Mouse (Mus musculus): ENCODE results near the gene Gstt3. TPM values are rescaled to one million over a fixed set of nuclear protein-coding genes. Genes with fewer than 3 reads are reported as not detected.

Gstt3 gene
- total and polyA plus RNA-seq, 2 experiments from 2014 or later = 2.1 to 3.2 TPM

GRCm38 (mm10) chr10:75789841-75790240, 8.6 kb upstream of the Gstt3 start:
- Histone ChIP-seq H3K9ac (replicated peaks; ENCODE audit: low read depth, low read length) (no peak overlapping the region), H3K27me3 (ENCODE audit: control insufficient read depth, insufficient read depth, low read length) (no peaks in the 10 kb centered on the region), H3K27ac (ENCODE audit: low read depth) (no peak overlapping the region), H3K4me3 (ENCODE audit: low read depth, low read length) (no peak overlapping the region), H3K9me3 (replicated peaks; ENCODE audit: control insufficient read depth, low read length) (no peaks in the 10 kb centered on the region), H3K36me3 (replicated peaks; ENCODE audit: control insufficient read depth, insufficient read depth, low read length) (no peaks in the 10 kb centered on the region), H3K4me2 (ENCODE audit: low read depth, low read length) (no peak overlapping the region), H3K4me1 (ENCODE audit: control insufficient read depth, insufficient read depth) (no peaks in the 10 kb centered on the region)
- TF ChIP-seq EP300 (IDR thresholded peaks at IDR 0.05; ENCODE audit: low read depth) = no peak
- TF ChIP-seq CTCF (IDR thresholded peaks at IDR 0.05; ENCODE audit: low read depth) = no peak
- no peak for ATAC-seq (ENCODE audit: insufficient read depth, low read depth)
- DNase-seq (ENCODE audit: low spot score) = no peak
- 90% methylated on average over 5 of the region's 5 CpGs for WGBS

- ATAC-seq (ENCODE audit: insufficient read depth, low read depth) = no peak
- Histone ChIP-seq H3K27ac (ENCODE audit: low read depth) (no peak overlapping the region), H3K36me3 (replicated peaks; ENCODE audit: control insufficient read depth, insufficient read depth, low read length) (no peaks in the 10 kb centered on the region), H3K9me3 (replicated peaks; ENCODE audit: control insufficient read depth, low read length) (no peaks in the 10 kb centered on the region), H3K9ac (replicated peaks; ENCODE audit: low read depth, low read length) (no peak overlapping the region), H3K4me2 (ENCODE audit: low read depth, low read length) (no peak overlapping the region), H3K27me3 (ENCODE audit: control insufficient read depth, insufficient read depth, low read length) (no peaks in the 10 kb centered on the region), H3K4me3 (ENCODE audit: low read depth, low read length) (no peak overlapping the region), H3K4me1 (ENCODE audit: control insufficient read depth, insufficient read depth) (no peaks in the 10 kb centered on the region)
- DNase-seq (ENCODE audit: low spot score) = no peak
- TF ChIP-seq CTCF (IDR thresholded peaks at IDR 0.05; ENCODE audit: low read depth) = no peak
- TF ChIP-seq EP300 (IDR thresholded peaks at IDR 0.05; ENCODE audit: low read depth) = no peak
- 71% methylated on average over 6 of the region's 6 CpGs for WGBS
Measured at GRCm38 (mm10) chr10:75789081-75789735, 8.0 kb upstream of the Gstt3 start.

- H3K27ac ChIP-seq (ENCODE audit: low read depth) = no peak overlapping the region
- no peak overlapping the region for H3K4me3 ChIP-seq (ENCODE audit: low read depth, low read length)
- DNase-seq (ENCODE audit: low spot score) = no peak
- H3K9me3 ChIP-seq (replicated peaks; ENCODE audit: control insufficient read depth, low read length) = no peaks in the 10 kb centered on the region
- no peak overlapping the region for H3K4me2 ChIP-seq (ENCODE audit: low read depth, low read length)
- WGBS = 86% methylated on average over 8 of the region's 8 CpGs
- H3K27me3 ChIP-seq (ENCODE audit: control insufficient read depth, insufficient read depth, low read length) = no peaks in the 10 kb centered on the region
- H3K4me1 ChIP-seq (ENCODE audit: control insufficient read depth, insufficient read depth) = no peaks in the 10 kb centered on the region
- TF ChIP-seq EP300 (IDR thresholded peaks at IDR 0.05; ENCODE audit: low read depth) = no peak
- no peak for TF ChIP-seq CTCF (IDR thresholded peaks at IDR 0.05; ENCODE audit: low read depth)
- no peaks in the 10 kb centered on the region for H3K36me3 ChIP-seq (replicated peaks; ENCODE audit: control insufficient read depth, insufficient read depth, low read length)
- ATAC-seq (ENCODE audit: insufficient read depth, low read depth) = no peak
- H3K9ac ChIP-seq (replicated peaks; ENCODE audit: low read depth, low read length) = no peak overlapping the region
Measured at GRCm38 (mm10) chr10:75788277-75788676, 7.1 kb upstream of the Gstt3 start.

GRCm38 (mm10) chr10:75785442-75785841, 4.2 kb upstream of the Gstt3 start:
- Histone ChIP-seq H3K4me1 (ENCODE audit: control insufficient read depth, insufficient read depth) (0 out of 2 replicates have a peak, but pooled peaks cover 2% of the 10 kb centered on the region), H3K27ac (ENCODE audit: low read depth) (no peak overlapping the region), H3K4me2 (ENCODE audit: low read depth, low read length) (no peak overlapping the region), H3K9me3 (replicated peaks; ENCODE audit: control insufficient read depth, low read length) (no peaks in the 10 kb centered on the region), H3K9ac (replicated peaks; ENCODE audit: low read depth, low read length) (no peak overlapping the region), H3K27me3 (ENCODE audit: control insufficient read depth, insufficient read depth, low read length) (peaks cover 4% of the 10 kb centered on the region; the same call in 1 of the 2 replicates), H3K4me3 (ENCODE audit: low read depth, low read length) (no peak overlapping the region), H3K36me3 (replicated peaks; ENCODE audit: control insufficient read depth, insufficient read depth, low read length) (no peaks in the 10 kb centered on the region)
- WGBS = 51% methylated on average over 1 of the region's 1 CpGs
- ATAC-seq (ENCODE audit: insufficient read depth, low read depth) (no peak), DNase-seq (ENCODE audit: low spot score) (no peak)
- TF ChIP-seq EP300 (IDR thresholded peaks at IDR 0.05; ENCODE audit: low read depth) = no peak
- TF ChIP-seq CTCF (IDR thresholded peaks at IDR 0.05; ENCODE audit: low read depth) = no peak

- no peak overlapping the region for H3K4me3 ChIP-seq (ENCODE audit: low read depth, low read length)
- WGBS = 39% methylated on average over 15 of the region's 15 CpGs
- TF ChIP-seq EP300 (IDR thresholded peaks at IDR 0.05; ENCODE audit: low read depth) = no peak
- TF ChIP-seq CTCF (IDR thresholded peaks at IDR 0.05; ENCODE audit: low read depth) = no peak
- peaks cover 9% of the 10 kb centered on the region for H3K9me3 ChIP-seq (replicated peaks; ENCODE audit: control insufficient read depth, low read length)
- H3K9ac ChIP-seq (replicated peaks; ENCODE audit: low read depth, low read length) = no peak overlapping the region
- H3K4me2 ChIP-seq (ENCODE audit: low read depth, low read length) = 0 out of 2 replicates have a peak overlapping the region, but pooled peaks have one; percentile 63
- H3K27ac ChIP-seq (ENCODE audit: low read depth) = no peak overlapping the region
- no peaks in the 10 kb centered on the region for H3K36me3 ChIP-seq (replicated peaks; ENCODE audit: control insufficient read depth, insufficient read depth, low read length)
- ATAC-seq (ENCODE audit: insufficient read depth, low read depth) (no peak), DNase-seq (ENCODE audit: low spot score) (no peak)
- H3K27me3 ChIP-seq (ENCODE audit: control insufficient read depth, insufficient read depth, low read length) = peaks cover 12% of the 10 kb centered on the region; the same call in 1 of the 2 replicates
- 0 out of 2 replicates have a peak, but pooled peaks cover 4% of the 10 kb centered on the region for H3K4me1 ChIP-seq (ENCODE audit: control insufficient read depth, insufficient read depth)
Measured at GRCm38 (mm10) chr10:75779206-75780174, 1.7 kb downstream of the Gstt3 start.

All from heart, postnatal 0 days (tissue).